Mouse (Mus musculus) cerebellum, postnatal 25 days (tissue): ENCODE data around the gene Galnt7.

Source experiments
- DNase-seq, 2 experiments: peaks; one replicate each; pipeline ENCODE4 v3.0.0; 2021; ENCODE audit warnings: mixed read lengths in 2 of 2

The Galnt7 gene

DNA sequence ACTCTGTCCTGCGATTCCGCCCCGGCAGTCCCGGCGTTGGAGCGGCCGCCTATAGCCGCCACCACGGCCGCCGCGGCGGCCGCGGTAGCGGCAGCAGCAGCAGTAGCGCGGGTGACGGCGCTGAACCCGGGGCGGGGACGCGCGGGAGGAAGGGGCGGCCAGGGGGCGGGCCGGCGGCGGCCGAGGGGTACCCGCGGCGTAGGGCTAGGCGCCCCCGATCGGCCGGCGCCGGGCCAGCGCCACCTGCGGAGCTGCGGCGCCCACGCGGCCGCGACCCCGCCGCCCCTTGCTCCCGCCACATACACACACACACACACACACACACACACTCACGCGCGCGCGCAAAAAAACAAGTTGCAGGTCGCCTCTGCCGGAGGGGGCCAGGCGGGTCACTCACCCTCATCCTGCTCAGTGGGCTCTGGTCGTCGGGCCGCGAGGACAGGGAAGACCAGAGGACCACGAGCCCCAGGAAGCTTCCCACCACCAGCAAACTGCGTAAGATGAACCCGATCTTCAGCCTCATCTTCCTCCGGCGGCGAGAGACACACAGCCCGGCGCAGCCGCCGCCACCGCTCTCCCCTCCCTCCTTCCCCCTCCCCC, at the start of gene Galnt7:
Galnt7 (minus strand) TSS at position 577 of the 600 bp plus-strand sequence.
- DNase-seq: peak; percentile 81 to 83

- no peak for DNase-seq
Observed at GRCm38 (mm10) chr8:57688633-57689032, 35.8 kb upstream of the Galnt7 start.

DNA sequence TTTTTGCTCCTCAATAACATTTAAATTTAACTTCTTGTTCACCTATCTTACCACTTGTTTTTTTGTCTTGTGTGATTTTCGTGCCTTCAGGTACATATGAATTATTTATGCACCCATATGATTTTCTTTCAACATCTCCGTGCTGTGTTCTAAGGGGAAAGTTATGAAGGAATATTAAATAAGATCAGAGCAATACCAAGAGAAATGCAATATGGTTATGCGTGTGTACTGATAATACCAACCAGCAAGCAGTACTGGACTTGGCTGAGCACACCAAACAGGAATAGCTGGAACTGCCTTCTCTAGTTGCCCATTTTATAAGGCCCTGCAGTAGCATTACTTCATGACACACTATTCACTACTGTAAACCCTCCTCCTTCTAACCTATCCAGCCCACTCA, 33.0 kb upstream of the Galnt7 start:
- no peak for DNase-seq

- no peak for DNase-seq
Observed at GRCm38 (mm10) chr8:57680044-57680443, 27.2 kb upstream of the Galnt7 start.

- DNase-seq: no peak
Observed at GRCm38 (mm10) chr8:57664121-57664520, 11.3 kb upstream of the Galnt7 start.

- DNase-seq: no peak
Observed at GRCm38 (mm10) chr8:57660019-57660418, 7.2 kb upstream of the Galnt7 start.

DNA sequence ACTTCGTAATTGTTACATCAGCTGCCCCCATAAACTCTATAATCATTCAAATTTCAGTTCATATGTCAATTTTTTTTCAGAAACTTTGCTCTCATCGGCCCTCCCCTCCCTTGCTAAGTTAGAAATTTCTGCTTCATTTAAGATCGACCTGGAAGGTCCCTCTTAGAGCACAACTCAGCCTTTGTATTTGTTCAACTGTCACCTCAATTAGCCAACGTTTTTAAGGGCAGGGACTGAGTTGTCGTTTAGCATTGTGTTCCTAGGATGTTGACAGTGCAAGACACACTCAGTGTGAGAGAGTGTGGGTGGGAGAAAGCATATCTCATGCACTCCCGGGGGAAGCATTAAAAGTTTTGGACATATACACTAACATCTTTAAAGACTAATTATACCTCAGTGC, 3.6 kb upstream of the Galnt7 start:
- DNase-seq: no peak

- DNase-seq: no peak
Observed at GRCm38 (mm10) chr8:57654146-57654545, 1.3 kb upstream of the Galnt7 start.

GRCm38 (mm10) chr8:57653768-57654125, 915 bp upstream of the Galnt7 start:
- DNase-seq: no peak

DNA sequence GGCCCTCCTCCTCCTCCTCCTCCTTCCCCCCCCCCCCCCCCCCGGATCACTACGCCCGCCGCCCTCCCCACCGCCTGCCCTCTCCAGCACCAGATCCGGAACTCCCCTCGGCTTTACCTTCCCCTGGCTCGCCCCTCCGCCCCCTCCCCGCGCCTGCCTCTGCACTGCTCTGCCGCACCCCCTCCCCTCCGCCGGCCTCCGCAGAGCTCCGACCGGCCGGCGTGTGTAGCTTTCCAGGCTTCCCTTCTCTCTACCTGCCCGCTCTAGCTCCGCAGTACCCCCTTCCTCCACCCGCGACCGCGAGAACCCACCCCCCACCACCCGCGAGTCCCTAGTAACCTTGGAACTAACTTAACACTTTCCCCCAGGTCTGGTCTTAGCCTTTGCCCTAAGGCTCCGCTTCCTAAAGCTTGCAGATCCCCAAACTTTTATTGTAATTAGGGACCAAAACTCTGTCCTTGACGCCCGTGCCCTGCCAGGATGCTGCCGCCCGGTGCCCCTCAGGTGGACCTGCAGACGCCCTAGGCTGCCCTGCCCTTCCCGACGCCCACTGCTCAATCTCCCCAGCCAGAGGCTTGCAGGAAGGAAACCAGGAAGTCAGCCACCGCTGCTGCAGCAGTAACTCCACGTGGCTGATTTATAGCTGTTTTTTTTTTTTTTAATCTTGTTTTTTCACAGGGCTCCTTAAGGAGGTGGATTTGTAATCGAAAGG, 380 bp upstream of the Galnt7 start:
- peak; percentile 59 to 77 for DNase-seq

DNA sequence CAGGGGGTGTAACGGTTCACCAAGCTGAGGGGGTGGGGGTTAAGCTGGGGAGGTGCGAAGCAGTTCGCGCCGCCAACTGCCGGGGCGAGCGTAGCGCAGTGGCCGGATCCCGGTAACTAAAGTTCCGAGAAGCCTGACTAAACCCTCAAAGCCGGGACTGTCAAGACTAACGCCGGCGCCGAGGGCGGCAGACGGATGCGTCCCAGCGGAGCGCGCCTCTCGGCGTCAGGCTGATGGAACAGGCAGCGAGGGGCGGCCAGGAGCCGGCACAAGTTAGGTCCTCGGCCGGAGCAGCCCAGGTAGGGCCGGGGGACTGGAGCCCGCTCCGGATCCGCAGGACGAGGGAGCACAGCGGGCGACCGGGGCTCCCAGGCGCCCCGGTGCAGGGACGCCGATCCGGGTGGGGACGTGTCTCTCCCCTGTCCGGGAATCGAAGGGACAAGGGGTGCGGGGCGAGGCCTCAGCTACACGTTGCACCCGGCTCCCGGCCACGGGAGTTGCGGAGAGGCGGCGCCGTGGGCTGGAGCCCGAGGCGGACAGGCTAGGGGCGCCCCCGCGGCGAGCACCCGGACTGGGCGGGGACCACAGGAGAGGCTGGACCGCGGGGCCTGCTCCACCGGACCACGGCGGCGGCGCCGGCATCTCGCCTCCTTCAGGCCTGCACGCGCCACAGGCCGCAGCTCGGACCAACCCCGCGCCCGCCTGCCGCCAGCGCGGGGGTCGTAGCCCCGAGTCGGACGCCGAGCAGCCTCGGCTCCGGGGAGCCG, 960 bp downstream of the Galnt7 start:
- DNase-seq: peak; percentile 84 to 85

DNA sequence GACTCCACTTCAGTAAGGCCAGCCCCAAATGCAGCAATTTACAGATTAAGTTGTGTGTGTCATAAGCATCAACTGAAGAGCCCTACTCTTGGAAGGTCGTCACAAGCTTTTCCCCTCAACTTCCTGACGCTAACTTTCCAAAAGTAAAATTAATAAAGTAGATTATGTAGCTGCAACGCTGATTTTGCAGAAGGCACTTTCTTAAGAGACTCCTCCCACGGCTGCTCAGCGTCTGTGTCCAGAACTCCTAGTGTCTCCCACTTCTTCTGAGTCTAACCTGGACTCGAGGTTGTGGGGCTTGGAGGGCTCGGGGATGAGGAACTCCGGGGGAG, 1.5 kb downstream of the Galnt7 start:
- peak in 1 of 2 experiments; percentile 9 for DNase-seq

- DNase-seq: peak in 1 of 2 experiments; percentile 22
Observed at GRCm38 (mm10) chr8:57650216-57650615, 2.6 kb downstream of the Galnt7 start.

DNA sequence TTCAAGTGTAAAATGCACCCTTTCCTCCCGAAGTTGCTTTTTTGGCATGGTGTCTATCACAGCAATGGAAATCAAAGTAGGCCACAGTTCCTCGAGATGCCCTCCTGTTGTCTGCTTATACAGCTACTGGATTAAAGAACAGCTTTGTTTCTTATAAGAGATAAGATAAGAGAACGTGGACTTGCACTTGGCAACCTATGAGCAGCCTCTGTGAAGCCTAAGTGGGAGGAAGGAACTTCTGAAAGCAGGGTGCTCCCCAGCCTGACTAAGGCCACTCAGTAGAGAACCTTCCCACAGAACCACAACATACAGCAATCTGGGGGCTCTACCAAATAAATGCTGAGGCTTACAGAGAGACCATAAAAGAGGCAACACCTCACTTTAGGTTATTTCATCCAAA, 5.3 kb downstream of the Galnt7 start:
- DNase-seq: no peak

- no peak for DNase-seq
Observed at GRCm38 (mm10) chr8:57644281-57644680, 8.6 kb downstream of the Galnt7 start.

DNA sequence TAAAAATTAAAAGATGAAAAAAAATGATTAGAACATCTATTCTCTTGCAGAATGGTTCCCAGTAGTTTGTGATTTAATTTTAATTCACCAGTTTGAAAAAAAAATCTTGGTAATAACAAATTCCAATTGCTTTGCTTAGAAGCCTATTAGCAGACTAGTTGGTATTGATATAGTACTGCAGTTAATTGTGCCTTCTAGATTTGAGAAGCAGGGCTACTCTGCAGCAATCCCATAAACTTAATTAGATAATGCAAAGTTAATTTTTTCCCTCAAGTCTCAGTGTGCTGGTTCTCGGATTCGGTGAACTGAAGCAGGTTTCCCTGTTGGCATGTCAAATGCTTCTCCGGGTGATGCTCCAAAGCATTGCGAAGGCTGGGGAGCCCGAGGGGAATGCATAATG, 10.1 kb downstream of the Galnt7 start:
- peak in 1 of 2 experiments; percentile 16 for DNase-seq

DNA sequence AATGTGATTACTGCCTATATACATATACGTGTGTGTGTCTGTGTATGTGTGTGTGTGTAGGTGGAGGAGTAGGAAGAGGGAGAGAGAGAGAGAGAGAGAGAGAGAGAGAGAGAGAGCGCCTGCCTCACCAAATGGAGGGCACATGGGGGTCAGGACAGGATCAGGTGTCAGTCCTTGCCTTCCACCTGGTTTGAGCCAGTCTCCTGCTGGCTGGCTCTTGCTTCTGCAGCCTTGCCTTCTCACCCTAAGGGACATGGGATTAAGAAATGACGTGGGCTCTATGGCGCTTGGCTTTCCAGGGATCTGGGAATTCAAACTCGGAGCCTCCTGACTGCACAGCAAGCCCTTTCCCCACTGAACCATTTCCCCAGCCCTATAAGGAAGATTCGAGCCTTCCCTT, 13.9 kb downstream of the Galnt7 start:
- DNase-seq: no peak

DNA sequence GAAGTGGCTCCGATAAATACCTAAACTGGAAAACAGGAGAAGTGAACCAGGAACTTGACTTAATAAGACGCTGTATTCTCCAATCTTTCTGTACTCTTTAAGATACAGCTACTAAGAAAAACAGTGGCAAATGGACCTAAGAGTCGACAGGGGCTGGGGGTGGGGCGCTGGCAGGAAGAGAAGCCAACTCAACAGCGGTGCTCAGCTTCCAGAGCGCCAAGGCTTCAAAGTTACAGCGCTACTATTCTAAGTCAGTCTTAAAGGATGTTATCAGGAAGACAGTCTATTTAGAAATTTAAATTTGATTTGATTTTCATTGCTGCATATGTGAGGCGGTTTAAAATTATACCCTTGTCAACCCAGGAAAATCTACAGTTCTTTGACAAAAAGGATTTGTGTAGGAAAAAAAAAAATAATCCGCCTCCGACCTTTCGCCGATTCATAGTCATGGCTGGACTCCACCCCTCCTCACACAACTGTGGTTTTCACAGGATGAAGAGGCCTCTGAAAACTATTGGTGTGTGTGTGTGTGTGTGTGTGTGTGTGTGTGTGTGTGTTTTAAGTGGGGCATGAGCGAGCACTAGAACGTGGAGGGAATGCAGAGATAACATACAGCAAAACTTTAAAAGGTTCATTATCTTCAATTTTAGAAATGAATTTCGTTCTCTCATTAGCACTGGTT, 15.1 kb downstream of the Galnt7 start:
- no peak for DNase-seq

DNA sequence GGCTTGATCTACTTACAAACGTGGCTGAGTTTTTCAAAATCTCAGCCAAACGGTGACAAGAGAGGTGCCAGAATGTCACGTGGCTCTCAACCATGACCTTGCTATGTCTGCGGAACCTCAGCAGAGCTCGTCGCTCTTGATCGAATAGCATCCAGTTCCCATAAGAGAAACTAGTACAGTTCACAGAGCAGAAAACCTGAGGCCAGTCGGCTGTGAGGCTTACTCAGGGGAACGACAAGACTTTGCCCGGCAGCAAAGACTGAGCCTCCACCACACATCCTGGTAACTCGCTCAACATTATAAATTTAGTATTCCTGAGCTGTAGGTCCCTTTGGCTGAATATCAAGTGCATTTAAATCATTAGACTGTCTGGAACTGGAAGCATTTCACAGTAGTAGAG, 16.1 kb downstream of the Galnt7 start:
- no peak for DNase-seq

DNA sequence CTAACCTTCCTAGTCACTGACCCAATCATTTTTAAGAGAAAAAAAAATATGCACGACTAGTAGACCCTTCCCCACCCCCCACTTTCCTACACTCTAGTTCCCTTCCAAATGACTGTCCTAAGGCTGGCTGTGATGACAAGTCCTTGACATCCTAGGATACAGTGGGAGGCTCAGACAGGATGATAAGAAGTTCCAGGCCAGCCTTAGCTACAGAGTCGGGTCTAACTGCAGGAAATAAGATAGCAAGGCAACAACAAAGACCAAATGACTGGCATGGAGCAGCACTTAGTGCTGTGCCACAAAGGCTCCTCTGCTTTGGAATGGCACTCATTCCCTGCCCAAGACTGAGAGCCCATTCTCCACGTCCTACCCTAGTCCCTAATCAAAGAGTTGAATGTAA, 16.6 kb downstream of the Galnt7 start:
- DNase-seq: no peak

GRCm38 (mm10) chr8:57631780-57632179, 21.1 kb downstream of the Galnt7 start:
- DNase-seq: no peak

- no peak for DNase-seq
Observed at GRCm38 (mm10) chr8:57630148-57630547, 22.7 kb downstream of the Galnt7 start.
